Mouse (Mus musculus) B cell, adult 62 days (primary cell): ENCODE results near the gene Esp38. TPM values are rescaled to one million over a fixed set of nuclear protein-coding genes. Genes with fewer than 3 reads are reported as not detected.

Experiments used
- total RNA-seq: library from RNA; stranded (reverse); gene quantifications from 4 replicates; pipeline ENCODE4 v1.2.4, GENCODE M21; 2023

Esp38 gene
- total RNA-seq = not detected in 4 replicates

GRCm38 (mm10) chr17:39950220-39950619, at the start of gene Esp38:
Gene Esp38, plus strand, starts transcription at chr17:39950520.

Other genes starting within 250 kb of the Esp38 start
- not detected in 4 replicates for gene AC192777.2, start 144.9 kb downstream of the Esp38 start, total RNA-seq